Mouse (Mus musculus) neural tube, embryonic 11.5 days (tissue): ENCODE measurements around the gene Adprhl1. TPM values are rescaled to one million over a fixed set of nuclear protein-coding genes. Genes with fewer than 3 reads are reported as not detected.

ENCODE experiments used
- ATAC-seq: fragments of 200-750 bp; cut with Nextera tagmentation; 2 replicates; pipeline ENCODE4 v1.8.0; 2017; ENCODE audit warnings: moderate number of reproducible peaks, mild to moderate bottlenecking, moderate TSS enrichment, moderate library complexity; ENCODE audit not compliant: insufficient read depth, low FRiP score, low TSS enrichment
- DNase-seq: peaks from one replicate; pipeline ENCODE4 v3.0.0-alpha.2; 2015; ENCODE audit warnings: low spot score
- H3K27ac ChIP-seq: fragments of 300-500 bp; sonication (generic); 2 replicates; pipeline ENCODE4 v1.5.1; 2014; ENCODE audit warnings: low read depth, mild to moderate bottlenecking, low read length
- H3K27me3 ChIP-seq: fragments of 300-500 bp; sonication (generic); 2 replicates; pipeline ENCODE4 v1.6.1; 2014; ENCODE audit warnings: mild to moderate bottlenecking, low read length, mixed read lengths; ENCODE audit not compliant: control insufficient read depth, insufficient read depth
- H3K36me3 ChIP-seq: fragments of 300-500 bp; sonication (generic); 2 replicates; pipeline ENCODE4 v1.6.1; 2014; ENCODE audit warnings: mild to moderate bottlenecking, low read length, moderate library complexity, mixed read lengths; ENCODE audit not compliant: control insufficient read depth, insufficient read depth
- H3K4me1 ChIP-seq: fragments of 300-500 bp; sonication (generic); 2 replicates; pipeline ENCODE4 v1.6.1; 2014; ENCODE audit warnings: low read length, mixed read lengths; ENCODE audit not compliant: control insufficient read depth, insufficient read depth
- H3K4me2 ChIP-seq: fragments of 300-500 bp; sonication (generic); 2 replicates; pipeline ENCODE4 v1.6.1; 2014; ENCODE audit warnings: low read depth, mild to moderate bottlenecking, moderate library complexity
- H3K4me3 ChIP-seq: fragments of 300-500 bp; sonication (generic); 2 replicates; pipeline ENCODE4 v1.5.1; 2014; ENCODE audit warnings: low read depth, low read length
- H3K9ac ChIP-seq: fragments of 300-500 bp; sonication (generic); 2 replicates; pipeline ENCODE4 v1.6.1; 2014; ENCODE audit warnings: mild to moderate bottlenecking, low read length
- H3K9me3 ChIP-seq: fragments of 300-500 bp; sonication (generic); 2 replicates; pipeline ENCODE4 v1.6.1; 2016; ENCODE audit warnings: low read length; ENCODE audit not compliant: control insufficient read depth
- WGBS: fragments of 180-500 bp; shearing (Covaris S2); extraction: QIAGEN DNeasy Blood & Tissue Kit; methylation state at CpG from one replicate; pipeline ENCODE4 v1.1.7; 2014; 5-methylcytosine and 5-hydroxymethylcytosine counted together
- polyA plus RNA-seq: library from polyadenylated mRNA; unstranded; fragments of >200 nt; fragmentation: Nextera tagmentation; extraction: Ambion mirVana; gene quantifications from 2 replicates; pipeline ENCODE4 v1.2.1, GENCODE M21; 2014

Gene Adprhl1
- polyA plus RNA-seq, 1 experiment from 2014 or later = 0.61 TPM

- no peak for ATAC-seq
- no peak overlapping the region for H3K4me3 ChIP-seq
- H3K4me2 ChIP-seq = no peak overlapping the region
- H3K27me3 ChIP-seq = no peaks in the 10 kb centered on the region
- H3K9me3 ChIP-seq = no peaks in the 10 kb centered on the region
- no peaks in the 10 kb centered on the region; the same call in 1 of the 2 replicates for H3K36me3 ChIP-seq
- 89% methylated on average over 1 of the region's 1 CpGs for WGBS
- DNase-seq = no peak
- H3K27ac ChIP-seq = no peak overlapping the region
- no peak overlapping the region for H3K9ac ChIP-seq
- H3K4me1 ChIP-seq = peaks cover 7% of the 10 kb centered on the region
These were observed 29.2 kb upstream of the Adprhl1 start for GRCm38 (mm10) chr8:13283200-13283599.

DNA sequence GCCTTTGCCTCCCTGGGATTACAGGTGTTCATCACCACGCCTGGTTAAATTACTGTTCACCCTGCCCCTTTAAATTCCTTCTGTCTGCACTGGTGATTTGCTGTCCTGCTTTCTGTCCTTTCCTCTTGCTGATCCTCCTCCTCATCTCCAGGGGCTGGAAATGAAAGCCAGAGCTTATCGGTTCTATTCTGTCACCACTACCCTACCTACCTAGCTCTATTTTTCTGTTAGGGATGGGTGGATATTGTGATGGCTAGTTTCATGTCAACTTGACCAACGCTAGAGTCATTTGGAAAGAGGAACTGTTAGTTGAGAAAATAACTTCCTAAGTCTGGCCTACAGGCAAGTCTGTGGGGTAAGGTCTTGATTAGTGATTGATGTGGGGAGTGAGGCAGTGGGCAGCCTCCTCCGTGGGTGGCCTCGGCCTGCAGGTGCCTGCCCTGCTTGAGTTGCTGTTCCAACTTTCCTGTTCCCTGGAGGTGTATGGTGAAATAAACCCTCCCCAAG, 23.0 kb upstream of the Adprhl1 start:
- Histone ChIP-seq H3K4me3 (no peak overlapping the region), H3K9ac (no peak overlapping the region), H3K9me3 (no peaks in the 10 kb centered on the region), H3K36me3 (no peaks in the 10 kb centered on the region; the same call in 1 of the 2 replicates), H3K27ac (no peak overlapping the region), H3K4me1 (no peaks in the 10 kb centered on the region), H3K4me2 (no peak overlapping the region), H3K27me3 (no peaks in the 10 kb centered on the region)
- DNase-seq (no peak), ATAC-seq (no peak)
- 81% methylated on average over 5 of the region's 5 CpGs for WGBS

DNA sequence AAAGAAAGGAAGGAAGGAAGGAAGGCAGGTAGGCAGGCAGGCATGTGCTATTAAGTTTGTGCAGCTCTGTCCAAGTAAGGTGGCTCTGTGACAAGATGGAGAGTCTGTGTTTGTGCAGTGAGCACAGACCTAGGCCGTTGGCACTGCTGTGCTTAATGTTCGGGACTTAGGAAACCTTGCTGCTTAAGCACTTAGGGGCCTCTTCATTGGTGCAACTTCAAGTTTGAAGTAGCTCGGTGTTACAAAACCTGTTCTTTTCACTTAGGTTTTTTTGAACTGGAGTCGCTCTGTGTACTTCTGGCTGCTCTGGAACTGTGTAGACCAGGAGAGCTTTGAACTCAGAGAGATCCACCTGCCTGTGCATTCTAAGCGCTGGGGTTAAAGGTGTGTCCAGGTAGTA, 18.9 kb upstream of the Adprhl1 start:
- DNase-seq (no peak), ATAC-seq (no peak)
- H3K27ac ChIP-seq = no peak overlapping the region
- H3K27me3 ChIP-seq = no peaks in the 10 kb centered on the region
- H3K4me1 ChIP-seq = no peaks in the 10 kb centered on the region
- WGBS = 85% methylated on average over 5 of the region's 5 CpGs
- H3K9me3 ChIP-seq = no peaks in the 10 kb centered on the region
- no peak overlapping the region for H3K4me3 ChIP-seq
- H3K36me3 ChIP-seq = 0 out of 2 replicates have a peak, but pooled peaks cover 2% of the 10 kb centered on the region
- no peak overlapping the region for H3K9ac ChIP-seq
- H3K4me2 ChIP-seq = no peak overlapping the region

GRCm38 (mm10) chr8:13267566-13267965, 13.6 kb upstream of the Adprhl1 start:
- Histone ChIP-seq H3K4me1 (no peaks in the 10 kb centered on the region), H3K36me3 (0 out of 2 replicates have a peak, but pooled peaks cover 2% of the 10 kb centered on the region), H3K9ac (no peak overlapping the region), H3K9me3 (no peaks in the 10 kb centered on the region), H3K4me2 (no peak overlapping the region), H3K27ac (no peak overlapping the region), H3K27me3 (no peaks in the 10 kb centered on the region), H3K4me3 (no peak overlapping the region)
- no peak for ATAC-seq
- no peak for DNase-seq
- 92% methylated on average over 2 of the region's 2 CpGs for WGBS

DNA sequence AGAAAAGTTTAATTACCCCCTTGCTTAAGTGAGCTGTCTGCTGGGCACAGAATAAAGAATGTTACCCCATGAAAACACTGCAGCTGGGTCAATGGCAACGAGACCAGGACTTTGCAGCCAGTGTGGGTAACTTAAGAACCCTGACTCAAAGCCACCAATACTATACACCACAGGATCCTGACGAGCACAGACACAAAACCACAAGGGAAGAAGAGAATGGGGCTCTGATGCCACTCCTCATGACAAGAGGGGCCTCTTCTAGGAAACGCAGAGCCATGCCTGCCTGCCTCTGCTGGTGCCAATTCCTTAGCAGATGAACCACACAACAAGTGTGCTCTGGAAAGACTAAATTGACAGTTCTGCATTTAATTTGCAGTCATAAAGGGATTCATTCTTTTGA, 9.4 kb upstream of the Adprhl1 start:
- Histone ChIP-seq H3K9ac (no peak overlapping the region), H3K27ac (no peak overlapping the region), H3K36me3 (no peaks in the 10 kb centered on the region; the same call in 1 of the 2 replicates), H3K4me1 (no peaks in the 10 kb centered on the region), H3K27me3 (no peaks in the 10 kb centered on the region), H3K4me2 (no peak overlapping the region), H3K9me3 (no peaks in the 10 kb centered on the region), H3K4me3 (no peak overlapping the region)
- 81% methylated on average over 3 of the region's 3 CpGs for WGBS
- no peak for DNase-seq
- no peak for ATAC-seq

DNA sequence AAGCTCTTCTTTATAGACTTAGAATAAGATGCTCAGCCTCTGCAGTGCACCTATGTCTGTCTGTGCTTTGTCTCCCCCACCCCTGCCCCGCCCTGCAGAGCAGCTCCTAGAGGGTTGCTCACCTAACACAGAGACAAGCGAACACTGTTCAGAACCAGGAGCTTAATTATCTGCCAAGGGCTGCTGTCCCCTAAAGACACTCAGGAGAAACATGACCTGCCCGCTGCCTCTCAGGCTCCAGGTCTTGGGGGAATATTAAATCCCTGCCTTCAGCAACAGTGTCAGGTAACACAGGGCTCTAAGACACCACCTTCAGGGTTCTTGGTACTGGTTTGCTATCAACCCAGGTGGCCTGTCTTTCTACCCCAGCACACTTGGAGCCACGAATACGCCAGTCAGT, 549 bp downstream of the Adprhl1 start:
- Histone ChIP-seq H3K9me3 (no peaks in the 10 kb centered on the region), H3K9ac (no peak overlapping the region), H3K4me1 (no peaks in the 10 kb centered on the region), H3K36me3 (no peaks in the 10 kb centered on the region), H3K27me3 (no peaks in the 10 kb centered on the region), H3K27ac (no peak overlapping the region), H3K4me3 (no peak overlapping the region), H3K4me2 (no peak overlapping the region)
- DNase-seq = no peak
- 84% methylated on average over 5 of the region's 5 CpGs for WGBS
- no peak for ATAC-seq

DNA sequence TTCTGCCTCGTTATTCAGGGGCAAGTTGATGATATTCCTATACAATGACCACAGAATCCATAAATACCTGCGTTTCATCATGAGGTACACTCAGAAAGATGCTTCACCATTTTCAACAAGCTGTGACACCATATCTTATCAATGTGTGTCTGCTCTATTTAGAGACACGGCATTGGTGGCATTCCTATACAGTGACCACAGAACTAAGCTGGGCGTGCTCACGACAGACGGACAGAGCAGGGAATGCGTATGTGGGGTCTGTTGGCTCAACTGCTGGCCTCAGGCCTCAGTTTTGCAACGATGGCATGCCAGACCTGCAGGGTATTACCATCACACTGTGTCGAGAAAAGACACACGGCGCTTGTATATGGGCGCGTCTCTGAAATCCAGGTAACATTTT, 1.1 kb downstream of the Adprhl1 start:
- no peaks in the 10 kb centered on the region for H3K9me3 ChIP-seq
- no peak overlapping the region for H3K4me2 ChIP-seq
- no peak for ATAC-seq

DNA sequence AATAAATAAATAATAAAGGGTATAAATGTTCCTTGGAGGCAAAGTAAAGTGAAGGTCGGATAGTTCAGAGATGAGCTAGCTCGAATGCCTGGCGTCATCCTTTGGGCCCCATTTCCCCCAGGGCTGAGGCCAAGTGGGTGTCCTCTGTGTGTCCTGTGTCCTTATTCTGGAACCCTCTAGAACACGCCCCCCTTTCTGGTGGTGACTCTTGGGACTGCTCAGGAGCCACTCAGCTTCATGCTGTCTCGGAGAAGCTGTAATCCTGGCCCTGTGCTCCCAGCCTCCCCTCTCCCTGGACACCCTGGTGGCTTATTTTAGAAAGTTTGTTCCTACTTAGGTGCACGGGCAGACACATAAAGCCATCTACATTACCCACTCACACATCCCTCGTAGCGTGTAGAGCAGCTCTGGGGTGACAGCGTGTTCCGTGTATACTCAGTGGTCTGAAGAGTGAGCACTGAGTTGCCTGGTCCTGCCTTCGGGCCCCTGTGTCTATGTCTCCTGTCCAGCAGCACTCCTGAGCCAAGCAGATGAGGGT, 9.6 kb downstream of the Adprhl1 start:
- H3K4me1 ChIP-seq = no peaks in the 10 kb centered on the region
- no peak overlapping the region for H3K9ac ChIP-seq
- H3K4me2 ChIP-seq = no peak overlapping the region
- 94% methylated on average over 11 of the region's 11 CpGs for WGBS
- no peaks in the 10 kb centered on the region for H3K27me3 ChIP-seq
- DNase-seq (no peak), ATAC-seq (no peak)
- H3K27ac ChIP-seq = no peak overlapping the region
- H3K9me3 ChIP-seq = no peaks in the 10 kb centered on the region
- H3K36me3 ChIP-seq = no peaks in the 10 kb centered on the region
- no peak overlapping the region for H3K4me3 ChIP-seq

More for the DNA sequence above, 1.1 kb downstream of the Adprhl1 start:
- Histone ChIP-seq H3K4me3 (no peak overlapping the region), H3K27ac (no peak overlapping the region), H3K9ac (no peak overlapping the region), H3K36me3 (no peaks in the 10 kb centered on the region), H3K4me1 (no peaks in the 10 kb centered on the region), H3K27me3 (no peaks in the 10 kb centered on the region)
- no peak for DNase-seq
- WGBS = 94% methylated on average over 13 of the region's 13 CpGs
